In genomic region chr13:45749222-45749621, GRCm38 (mm10) we compare ENCODE assay signal across 13 mouse cellular contexts.
DNase-seq lines count a peak whose midpoint lies in the region; ATAC-seq lines count a peak whose summit lies in the region.
"Had no signal": no experiment of that assay in that cellular context is flagged by ENCODE, and none has a peak within 500 bp of the region (broad histone marks: within the 10 kb centered on the region; RNA-seq: fewer than 3 reads in every experiment).

No protein-coding gene starts in this region.

- H3K4me3 ChIP-seq in embryonic facial prominence, embryonic 10.5 days = no peak overlapping the region
- H3K4me3 ChIP-seq: limb, embryonic 12.5 days; megakaryocyte, embryonic 14.5 days; neural tube, embryonic 13.5 days had no signal

- DNase-seq in heart, adult 11 months = peak; percentile 95
- DNase-seq in heart, adult 8-10 months (ENCODE audit: low spot score) = no peak
- DNase-seq in embryonic facial prominence, embryonic 10.5 days (ENCODE audit: low spot score) = peak; percentile 50
- DNase-seq in heart, postnatal 4 days = peak; percentile 21
- peak; percentile 27 to 40 for DNase-seq in kidney, postnatal 36 days
- DNase-seq in cerebellum, adult 18-20 months = no peak
- DNase-seq in layer of hippocampus, postnatal 25 days (ENCODE audit: extremely low spot score in 1 of 2, low spot score in 1 of 2) = no peak

- H3K36me3 ChIP-seq in embryonic facial prominence, embryonic 10.5 days (replicated peaks) = no peaks in the 10 kb centered on the region
- H3K36me3 ChIP-seq: limb, embryonic 12.5 days; neural tube, embryonic 13.5 days had no signal

- peak overlapping the region; percentile 48 for H3K27ac ChIP-seq in embryonic facial prominence, embryonic 10.5 days (replicated peaks)
- H3K27ac ChIP-seq: limb, embryonic 12.5 days had no signal

- no peaks in the 10 kb centered on the region for H3K9me3 ChIP-seq in embryonic facial prominence, embryonic 10.5 days
- H3K9me3 ChIP-seq: limb, embryonic 12.5 days; megakaryocyte, embryonic 14.5 days; neural tube, embryonic 13.5 days had no signal

- no peaks in the 10 kb centered on the region for H3K27me3 ChIP-seq in embryonic facial prominence, embryonic 10.5 days (replicated peaks; ENCODE audit: low read depth, poor library complexity, severe bottlenecking)
- H3K27me3 ChIP-seq: limb, embryonic 12.5 days; megakaryocyte, embryonic 14.5 days; neural tube, embryonic 13.5 days; Patski had no signal

- no peak for ATAC-seq in activated CD4-positive, CD25-positive, alpha-beta regulatory T cell, adult 4 months
- ATAC-seq: inflammation-experienced regulatory T-cells, adult 6 months; Patski had no signal

- 56% methylated on average over 8 of the region's 8 CpGs for WGBS in embryonic facial prominence, embryonic 10.5 days

- peaks cover 26% of the 10 kb centered on the region for H3K4me1 ChIP-seq in embryonic facial prominence, embryonic 10.5 days

Comparison
In these comparisons a context has a peak if more than half of its experiments do, and no peak if none do; other contexts are left out.
1. DNase-seq: peak in heart, adult 11 months (single experiment), embryonic facial prominence, embryonic 10.5 days (single experiment), heart, postnatal 4 days (single experiment) and kidney, postnatal 36 days (2 of 2); none in heart, adult 8-10 months (single experiment), cerebellum, adult 18-20 months (0 of 2) and layer of hippocampus, postnatal 25 days (0 of 2).